Mouse (Mus musculus) forebrain, embryonic 13.5 days (tissue): ENCODE data around the gene Eif2ak4. TPM values are rescaled to one million over a fixed set of nuclear protein-coding genes. Genes with fewer than 3 reads are reported as not detected.

Source experiments
- ATAC-seq: fragments of 200-750 bp; cut with Nextera tagmentation; 2 replicates; pipeline ENCODE4 v1.8.0; 2017
- H3K27ac ChIP-seq: fragments of 300-500 bp; sonication (generic); 2 replicates; pipeline ENCODE4 v1.5.1; 2015; ENCODE audit warnings: inconsistent platforms, mild to moderate bottlenecking, moderate library complexity
- H3K27me3 ChIP-seq: fragments of 300-500 bp; sonication (generic); 2 replicates; pipeline ENCODE4 v1.6.1; 2015; ENCODE audit warnings: mild to moderate bottlenecking, inconsistent platforms
- H3K36me3 ChIP-seq: fragments of 300-500 bp; sonication (generic); 2 replicates; pipeline ENCODE4 v1.6.1; 2015; ENCODE audit warnings: mild to moderate bottlenecking, inconsistent platforms; ENCODE audit not compliant: poor library complexity, severe bottlenecking
- H3K4me1 ChIP-seq: fragments of 300-500 bp; sonication (generic); 2 replicates; pipeline ENCODE4 v1.6.1; 2015; ENCODE audit warnings: inconsistent platforms
- H3K4me2 ChIP-seq: fragments of 300-500 bp; sonication (generic); 2 replicates; pipeline ENCODE4 v1.6.1; 2015; ENCODE audit warnings: inconsistent platforms, mild to moderate bottlenecking, moderate library complexity
- H3K4me3 ChIP-seq: fragments of 300-500 bp; sonication (generic); 2 replicates; pipeline ENCODE4 v1.5.1; 2015; ENCODE audit warnings: mild to moderate bottlenecking, inconsistent platforms
- H3K9ac ChIP-seq: fragments of 300-500 bp; sonication (generic); 2 replicates; pipeline ENCODE4 v1.6.1; 2015; ENCODE audit warnings: mild to moderate bottlenecking, inconsistent platforms
- H3K9me3 ChIP-seq: fragments of 300-500 bp; sonication (generic); replicated peaks from 2 replicates; pipeline ENCODE4 v1.6.1; 2016; ENCODE audit warnings: inconsistent platforms
- WGBS: fragments of 180-500 bp; shearing (Covaris S2); methylation state at CpG from one replicate; pipeline ENCODE4 v1.1.7; 2015; 5-methylcytosine and 5-hydroxymethylcytosine counted together
- polyA plus RNA-seq: library from polyadenylated mRNA; unstranded; fragments of >200 nt; fragmentation: Nextera tagmentation; extraction: Ambion mirVana; gene quantifications from 2 replicates; pipeline ENCODE4 v1.2.1, GENCODE M21; 2015

Eif2ak4 gene
- polyA plus RNA-seq, 1 experiment from 2014 or later = 8.3 TPM

GRCm38 (mm10) chr2:118445696-118446674 is 57.6 kb downstream of the Eif2ak4 start:
- peaks cover 36% of the 10 kb centered on the region for H3K36me3 ChIP-seq
- no peak overlapping the region for H3K4me2 ChIP-seq
- 17% methylated on average over 13 of the region's 13 CpGs for WGBS
- H3K4me1 ChIP-seq = peaks cover 18% of the 10 kb centered on the region
- ATAC-seq = peak; percentile 90
- H3K9me3 ChIP-seq = no peaks in the 10 kb centered on the region
- H3K27ac ChIP-seq = peak overlapping the region; percentile 15; the same call in 1 of the 2 replicates
- no peak overlapping the region for H3K9ac ChIP-seq
- no peak overlapping the region for H3K4me3 ChIP-seq
- peaks cover 13% of the 10 kb centered on the region for H3K27me3 ChIP-seq

GRCm38 (mm10) chr2:118448181-118448580 is 59.8 kb downstream of the Eif2ak4 start:
- Histone ChIP-seq H3K27me3 (peaks cover 9% of the 10 kb centered on the region), H3K4me3 (no peak overlapping the region), H3K4me2 (no peak overlapping the region), H3K9ac (no peak overlapping the region), H3K27ac (no peak overlapping the region), H3K4me1 (peaks cover 18% of the 10 kb centered on the region), H3K36me3 (peaks cover 33% of the 10 kb centered on the region), H3K9me3 (no peaks in the 10 kb centered on the region)
- WGBS = 85% methylated on average over 12 of the region's 12 CpGs
- ATAC-seq = no peak

GRCm38 (mm10) chr2:118451056-118451455 is 62.6 kb downstream of the Eif2ak4 start:
- Histone ChIP-seq H3K27ac (no peak overlapping the region), H3K4me3 (no peak overlapping the region), H3K9me3 (no peaks in the 10 kb centered on the region), H3K36me3 (peaks cover 27% of the 10 kb centered on the region), H3K9ac (no peak overlapping the region), H3K27me3 (peaks cover 4% of the 10 kb centered on the region), H3K4me2 (no peak overlapping the region), H3K4me1 (peaks cover 10% of the 10 kb centered on the region)
- no peak for ATAC-seq
- 88% methylated on average over 6 of the region's 6 CpGs for WGBS

GRCm38 (mm10) chr2:118457029-118457428 is 68.6 kb downstream of the Eif2ak4 start:
- Histone ChIP-seq H3K9ac (no peak overlapping the region), H3K9me3 (no peaks in the 10 kb centered on the region), H3K4me3 (no peak overlapping the region), H3K36me3 (peaks cover 32% of the 10 kb centered on the region), H3K27me3 (no peaks in the 10 kb centered on the region), H3K4me1 (0 out of 2 replicates have a peak, but pooled peaks cover 7% of the 10 kb centered on the region), H3K27ac (peak overlapping the region; percentile 70; the same call in 1 of the 2 replicates), H3K4me2 (no peak overlapping the region)
- 93% methylated on average over 3 of the region's 3 CpGs for WGBS
- ATAC-seq = no peak

GRCm38 (mm10) chr2:118457463-118458261 is 69.2 kb downstream of the Eif2ak4 start:
- Histone ChIP-seq H3K9me3 (no peaks in the 10 kb centered on the region), H3K4me1 (0 out of 2 replicates have a peak, but pooled peaks cover 7% of the 10 kb centered on the region), H3K4me2 (no peak overlapping the region), H3K9ac (no peak overlapping the region), H3K36me3 (peaks cover 39% of the 10 kb centered on the region), H3K27me3 (no peaks in the 10 kb centered on the region), H3K27ac (peak overlapping the region; percentile 70), H3K4me3 (no peak overlapping the region)
- peak; percentile 88 for ATAC-seq
- 74% methylated on average over 13 of the region's 13 CpGs for WGBS

- Histone ChIP-seq H3K9ac (no peak overlapping the region), H3K4me3 (no peak overlapping the region), H3K27me3 (no peaks in the 10 kb centered on the region), H3K4me2 (no peak overlapping the region), H3K9me3 (no peaks in the 10 kb centered on the region), H3K36me3 (peaks cover 52% of the 10 kb centered on the region), H3K27ac (no peak overlapping the region), H3K4me1 (0 out of 2 replicates have a peak, but pooled peaks cover 7% of the 10 kb centered on the region)
- no peak for ATAC-seq
- 74% methylated on average over 16 of the region's 16 CpGs for WGBS
Observed at GRCm38 (mm10) chr2:118461480-118462165, 73.2 kb downstream of the Eif2ak4 start.

GRCm38 (mm10) chr2:118463480-118463879 is 75.1 kb downstream of the Eif2ak4 start:
- Histone ChIP-seq H3K9me3 (no peaks in the 10 kb centered on the region), H3K27me3 (no peaks in the 10 kb centered on the region), H3K4me2 (no peak overlapping the region), H3K27ac (no peak overlapping the region), H3K9ac (no peak overlapping the region), H3K4me3 (no peak overlapping the region), H3K4me1 (no peaks in the 10 kb centered on the region), H3K36me3 (peaks cover 57% of the 10 kb centered on the region)
- 88% methylated on average over 5 of the region's 5 CpGs for WGBS
- ATAC-seq = no peak

GRCm38 (mm10) chr2:118464450-118464849 is 76.0 kb downstream of the Eif2ak4 start:
- ATAC-seq = no peak
- WGBS = 62% methylated on average over 3 of the region's 3 CpGs
- no peak overlapping the region for H3K9ac ChIP-seq
- no peaks in the 10 kb centered on the region for H3K9me3 ChIP-seq
- no peak overlapping the region for H3K4me2 ChIP-seq
- H3K27me3 ChIP-seq = no peaks in the 10 kb centered on the region
- H3K4me1 ChIP-seq = no peaks in the 10 kb centered on the region
- H3K27ac ChIP-seq = no peak overlapping the region
- H3K4me3 ChIP-seq = no peak overlapping the region
- peaks cover 66% of the 10 kb centered on the region for H3K36me3 ChIP-seq

GRCm38 (mm10) chr2:118465894-118466293 is 77.5 kb downstream of the Eif2ak4 start:
- H3K27ac ChIP-seq = no peak overlapping the region
- H3K27me3 ChIP-seq = no peaks in the 10 kb centered on the region
- H3K4me2 ChIP-seq = no peak overlapping the region
- no peak overlapping the region for H3K4me3 ChIP-seq
- no peaks in the 10 kb centered on the region for H3K4me1 ChIP-seq
- H3K36me3 ChIP-seq = peaks cover 73% of the 10 kb centered on the region
- WGBS = 46% methylated on average over 2 of the region's 2 CpGs
- H3K9ac ChIP-seq = no peak overlapping the region
- H3K9me3 ChIP-seq = no peaks in the 10 kb centered on the region
- no peak for ATAC-seq

GRCm38 (mm10) chr2:118466601-118467000 is 78.2 kb downstream of the Eif2ak4 start:
- Histone ChIP-seq H3K9me3 (no peaks in the 10 kb centered on the region), H3K27ac (no peak overlapping the region), H3K9ac (no peak overlapping the region), H3K36me3 (peaks cover 76% of the 10 kb centered on the region), H3K4me2 (no peak overlapping the region), H3K4me1 (no peaks in the 10 kb centered on the region), H3K27me3 (no peaks in the 10 kb centered on the region), H3K4me3 (no peak overlapping the region)
- no peak for ATAC-seq
- WGBS = 60% methylated on average over 1 of the region's 1 CpGs

- no peak overlapping the region for H3K4me3 ChIP-seq
- no peaks in the 10 kb centered on the region for H3K9me3 ChIP-seq
- no peaks in the 10 kb centered on the region for H3K27me3 ChIP-seq
- H3K36me3 ChIP-seq = peaks cover 75% of the 10 kb centered on the region
- no peaks in the 10 kb centered on the region for H3K4me1 ChIP-seq
- H3K4me2 ChIP-seq = no peak overlapping the region
- H3K9ac ChIP-seq = no peak overlapping the region
- no peak for ATAC-seq
- H3K27ac ChIP-seq = no peak overlapping the region
Observed at GRCm38 (mm10) chr2:118468354-118468753, 79.9 kb downstream of the Eif2ak4 start.
